Mouse (Mus musculus) heart, embryonic 16.5 days (tissue): ENCODE results near the gene Cnn3. TPM values are rescaled to one million over a fixed set of nuclear protein-coding genes. Genes with fewer than 3 reads are reported as not detected.

Experiments used
- ATAC-seq: fragments of 200-750 bp; cut with Nextera tagmentation; replicated peaks from 2 replicates; pipeline ENCODE4 v1.8.0; 2017; ENCODE audit warnings: moderate number of reproducible peaks; ENCODE audit not compliant: insufficient read depth, low FRiP score; ENCODE audit errors: extremely low read depth
- H3K27ac ChIP-seq: fragments of 300-500 bp; sonication (generic); 2 replicates; pipeline ENCODE4 v1.5.1; 2014; ENCODE audit warnings: mild to moderate bottlenecking, low read length, control low read depth, moderate library complexity
- H3K27me3 ChIP-seq: fragments of 300-500 bp; sonication (generic); 2 replicates; pipeline ENCODE4 v1.6.1; 2014; ENCODE audit warnings: low read length, mixed read lengths; ENCODE audit not compliant: control insufficient read depth, insufficient read depth
- H3K36me3 ChIP-seq: fragments of 300-500 bp; sonication (generic); 2 replicates; pipeline ENCODE4 v1.6.1; 2014; ENCODE audit not compliant: control insufficient read depth, insufficient read depth
- H3K4me1 ChIP-seq: fragments of 300-500 bp; sonication (generic); 2 replicates; pipeline ENCODE4 v1.6.1; 2014; ENCODE audit warnings: low read length, mixed read lengths; ENCODE audit not compliant: control insufficient read depth, insufficient read depth
- H3K4me2 ChIP-seq: fragments of 300-500 bp; sonication (generic); 2 replicates; pipeline ENCODE4 v1.6.1; 2014; ENCODE audit warnings: low read depth, mild to moderate bottlenecking, control low read depth, low read length
- H3K4me3 ChIP-seq: fragments of 300-500 bp; sonication (generic); 2 replicates; pipeline ENCODE4 v1.5.1; 2014; ENCODE audit warnings: mild to moderate bottlenecking, control low read depth, low read length
- H3K9ac ChIP-seq: fragments of 300-500 bp; sonication (generic); 2 replicates; pipeline ENCODE4 v1.6.1; 2014; ENCODE audit warnings: low read length, control low read depth
- H3K9me3 ChIP-seq: fragments of 300-500 bp; sonication (generic); replicated peaks from 2 replicates; pipeline ENCODE4 v1.6.1; 2016; ENCODE audit warnings: low read length; ENCODE audit not compliant: control insufficient read depth
- WGBS: fragments of 180-500 bp; shearing (Covaris S2); extraction: QIAGEN DNeasy Blood & Tissue Kit; methylation state at CpG from one replicate; pipeline ENCODE4 v1.1.7; 2014; 5-methylcytosine and 5-hydroxymethylcytosine counted together
- polyA plus RNA-seq: library from polyadenylated mRNA; unstranded; fragments of >200 nt; fragmentation: Nextera tagmentation; extraction: Ambion mirVana; gene quantifications from 2 replicates; pipeline ENCODE4 v1.2.1, GENCODE M21; 2015

Cnn3 gene
- polyA plus RNA-seq, 1 experiment from 2014 or later: 406 TPM

GRCm38 (mm10) chr3:121416171-121417154 lies 9.8 kb upstream of the Cnn3 start:
- 80% methylated on average over 5 of the region's 5 CpGs for WGBS
- H3K27me3 ChIP-seq: no peaks in the 10 kb centered on the region
- no peak overlapping the region for H3K4me2 ChIP-seq
- no peak overlapping the region for H3K9ac ChIP-seq
- ATAC-seq: no peak
- H3K9me3 ChIP-seq: no peaks in the 10 kb centered on the region
- peaks cover 16% of the 10 kb centered on the region for H3K4me1 ChIP-seq
- H3K4me3 ChIP-seq: no peak overlapping the region
- no peaks in the 10 kb centered on the region for H3K36me3 ChIP-seq
- H3K27ac ChIP-seq: no peak overlapping the region

GRCm38 (mm10) chr3:121417379-121418250 lies 8.7 kb upstream of the Cnn3 start:
- 57% methylated on average over 14 of the region's 14 CpGs for WGBS
- H3K4me2 ChIP-seq: no peak overlapping the region
- peaks cover 16% of the 10 kb centered on the region for H3K4me1 ChIP-seq
- H3K4me3 ChIP-seq: no peak overlapping the region
- no peaks in the 10 kb centered on the region for H3K27me3 ChIP-seq
- no peak for ATAC-seq
- no peaks in the 10 kb centered on the region for H3K36me3 ChIP-seq
- no peak overlapping the region for H3K9ac ChIP-seq
- peak overlapping the region; percentile 64; the same call in 1 of the 2 replicates for H3K27ac ChIP-seq
- H3K9me3 ChIP-seq: no peaks in the 10 kb centered on the region

GRCm38 (mm10) chr3:121418251-121418601 lies 8.1 kb upstream of the Cnn3 start:
- H3K36me3 ChIP-seq: no peaks in the 10 kb centered on the region
- no peak overlapping the region for H3K9ac ChIP-seq
- H3K4me1 ChIP-seq: peaks cover 16% of the 10 kb centered on the region
- no peak overlapping the region for H3K4me2 ChIP-seq
- peak; percentile 60 for ATAC-seq
- no peak overlapping the region for H3K4me3 ChIP-seq
- WGBS: 49% methylated on average over 6 of the region's 6 CpGs
- no peaks in the 10 kb centered on the region for H3K9me3 ChIP-seq
- peak overlapping the region; percentile 64; the same call in 1 of the 2 replicates for H3K27ac ChIP-seq
- H3K27me3 ChIP-seq: no peaks in the 10 kb centered on the region

GRCm38 (mm10) chr3:121418850-121419435 lies 7.4 kb upstream of the Cnn3 start:
- H3K9ac ChIP-seq: 0 out of 2 replicates have a peak overlapping the region, but pooled peaks have one; percentile 12
- peak overlapping the region; percentile 16; the same call in 1 of the 2 replicates for H3K27ac ChIP-seq
- ATAC-seq: no peak; the same call in 1 of the 2 replicates

GRCm38 (mm10) chr3:121422405-121422804 lies 3.9 kb upstream of the Cnn3 start:
- H3K9me3 ChIP-seq: no peaks in the 10 kb centered on the region
- H3K27ac ChIP-seq: no peak overlapping the region
- 84% methylated on average over 8 of the region's 8 CpGs for WGBS
- no peak overlapping the region for H3K4me2 ChIP-seq
- H3K4me3 ChIP-seq: no peak overlapping the region
- H3K4me1 ChIP-seq: peaks cover 22% of the 10 kb centered on the region
- no peaks in the 10 kb centered on the region for H3K27me3 ChIP-seq
- no peak overlapping the region for H3K9ac ChIP-seq
- ATAC-seq: no peak
- H3K36me3 ChIP-seq: no peaks in the 10 kb centered on the region

More at GRCm38 (mm10) chr3:121418850-121419435, 7.4 kb upstream of the Cnn3 start:
- 0 out of 2 replicates have a peak overlapping the region, but pooled peaks have one; percentile 8 for H3K4me2 ChIP-seq
- H3K4me3 ChIP-seq: no peak overlapping the region
- H3K9me3 ChIP-seq: no peaks in the 10 kb centered on the region
- peaks cover 16% of the 10 kb centered on the region for H3K4me1 ChIP-seq
- no peaks in the 10 kb centered on the region for H3K27me3 ChIP-seq
- no peaks in the 10 kb centered on the region for H3K36me3 ChIP-seq
- WGBS: 66% methylated on average over 9 of the region's 9 CpGs

GRCm38 (mm10) chr3:121426621-121427519 lies 573 bp downstream of the Cnn3 start:
- H3K27ac ChIP-seq: peak overlapping the region; percentile 98
- peak overlapping the region; percentile 76 for H3K4me2 ChIP-seq
- H3K36me3 ChIP-seq: no peaks in the 10 kb centered on the region
- peak; percentile 83 for ATAC-seq
- peaks cover 32% of the 10 kb centered on the region for H3K4me1 ChIP-seq
- H3K9me3 ChIP-seq: no peaks in the 10 kb centered on the region
- H3K9ac ChIP-seq: peak overlapping the region; percentile 97
- under 1% methylated on average over 92 of the region's 93 CpGs for WGBS
- no peaks in the 10 kb centered on the region for H3K27me3 ChIP-seq
- H3K4me3 ChIP-seq: peak overlapping the region; percentile 60

GRCm38 (mm10) chr3:121427520-121427908 lies 1.2 kb downstream of the Cnn3 start:
- peak; percentile 45 for ATAC-seq
- whole genome bisulfite sequencing: under 1% methylated on average over 12 of the region's 13 CpGs

GRCm38 (mm10) chr3:121428230-121428629 lies 1.9 kb downstream of the Cnn3 start:
- WGBS: 7% methylated on average over 8 of the region's 8 CpGs
- Histone ChIP-seq H3K4me3 (peak overlapping the region; percentile 60), H3K4me2 (peak overlapping the region; percentile 76), H3K27ac (peak overlapping the region; percentile 98), H3K9me3 (no peaks in the 10 kb centered on the region), H3K4me1 (peaks cover 39% of the 10 kb centered on the region), H3K9ac (peak overlapping the region; percentile 97), H3K36me3 (no peaks in the 10 kb centered on the region), H3K27me3 (no peaks in the 10 kb centered on the region)
- ATAC-seq: no peak

More at GRCm38 (mm10) chr3:121427520-121427908, 1.2 kb downstream of the Cnn3 start:
- Histone ChIP-seq H3K4me2 (peak overlapping the region; percentile 76), H3K9ac (peak overlapping the region; percentile 97), H3K9me3 (no peaks in the 10 kb centered on the region), H3K4me1 (peaks cover 36% of the 10 kb centered on the region), H3K27ac (peak overlapping the region; percentile 98), H3K36me3 (no peaks in the 10 kb centered on the region), H3K27me3 (no peaks in the 10 kb centered on the region), H3K4me3 (peak overlapping the region; percentile 60)
